Mouse (Mus musculus) spleen, postnatal 4 days (tissue): ENCODE measurements around the gene Zfp281.

Experiments
- DNase-seq, 2 experiments: peaks; one replicate each; pipeline ENCODE4 v3.0.0; 2022; ENCODE audit warnings: low spot score in 2 of 2

Zfp281 gene

GRCm38 (mm10) chr1:136624146-136625018, at the start of gene Zfp281:
Gene Zfp281, plus strand, starts transcription at chr1:136624901.
- peak; percentile 90 to 94 for DNase-seq

GRCm38 (mm10) chr1:136577890-136578663, 46.6 kb upstream of the Zfp281 start:
- no peak for DNase-seq

GRCm38 (mm10) chr1:136579360-136579759, 45.3 kb upstream of the Zfp281 start:
- no peak for DNase-seq

- DNase-seq = no peak
Measured at GRCm38 (mm10) chr1:136580266-136580665, 44.4 kb upstream of the Zfp281 start.

GRCm38 (mm10) chr1:136581841-136582240, 42.9 kb upstream of the Zfp281 start:
- DNase-seq = no peak

GRCm38 (mm10) chr1:136587761-136588405, 36.8 kb upstream of the Zfp281 start:
- DNase-seq = no peak

GRCm38 (mm10) chr1:136588908-136589307, 35.8 kb upstream of the Zfp281 start:
- DNase-seq = no peak

- DNase-seq = no peak
Measured at GRCm38 (mm10) chr1:136592741-136593140, 32.0 kb upstream of the Zfp281 start.

GRCm38 (mm10) chr1:136594235-136594850, 30.4 kb upstream of the Zfp281 start:
- no peak for DNase-seq

GRCm38 (mm10) chr1:136596821-136597220, 27.9 kb upstream of the Zfp281 start:
- no peak for DNase-seq

GRCm38 (mm10) chr1:136598286-136598685, 26.4 kb upstream of the Zfp281 start:
- DNase-seq = no peak

GRCm38 (mm10) chr1:136600067-136600466, 24.6 kb upstream of the Zfp281 start:
- DNase-seq = no peak

GRCm38 (mm10) chr1:136600647-136601345, 23.9 kb upstream of the Zfp281 start:
- DNase-seq = no peak

- no peak for DNase-seq
Measured at GRCm38 (mm10) chr1:136601346-136601888, 23.3 kb upstream of the Zfp281 start.

GRCm38 (mm10) chr1:136602303-136602702, 22.4 kb upstream of the Zfp281 start:
- no peak for DNase-seq

- DNase-seq = no peak
Measured at GRCm38 (mm10) chr1:136604190-136604589, 20.5 kb upstream of the Zfp281 start.

GRCm38 (mm10) chr1:136605790-136606189, 18.9 kb upstream of the Zfp281 start:
- DNase-seq = no peak

- no peak for DNase-seq
Measured at GRCm38 (mm10) chr1:136606278-136606677, 18.4 kb upstream of the Zfp281 start.

- DNase-seq = no peak
Measured at GRCm38 (mm10) chr1:136608339-136609261, 16.1 kb upstream of the Zfp281 start.

- no peak for DNase-seq
Measured at GRCm38 (mm10) chr1:136611803-136612202, 12.9 kb upstream of the Zfp281 start.
